Mouse (Mus musculus) heart, adult 2 months (tissue): ENCODE measurements around the gene Dbndd1.

Source experiments
- CTCF ChIP-seq: fragments of 200-600 bp; IDR thresholded peaks from 2 replicates; pipeline ENCODE4 v1.8.1; 2022; ENCODE audit warnings: antibody characterized with exemption, mild to moderate bottlenecking, moderate library complexity
- EP300 ChIP-seq: fragments of 200-500 bp; IDR thresholded peaks from 2 replicates; pipeline ENCODE4 v1.6.1; 2011; ENCODE audit warnings: low read depth, low read length, control low read depth; ENCODE audit not compliant: insufficient read depth
- POLR2A ChIP-seq: fragments of 200-500 bp; IDR thresholded peaks from 2 replicates; pipeline ENCODE4 v1.6.1; 2011; ENCODE audit warnings: mild to moderate bottlenecking, low read depth, low read length, control low read depth; ENCODE audit not compliant: insufficient read depth

DNA sequence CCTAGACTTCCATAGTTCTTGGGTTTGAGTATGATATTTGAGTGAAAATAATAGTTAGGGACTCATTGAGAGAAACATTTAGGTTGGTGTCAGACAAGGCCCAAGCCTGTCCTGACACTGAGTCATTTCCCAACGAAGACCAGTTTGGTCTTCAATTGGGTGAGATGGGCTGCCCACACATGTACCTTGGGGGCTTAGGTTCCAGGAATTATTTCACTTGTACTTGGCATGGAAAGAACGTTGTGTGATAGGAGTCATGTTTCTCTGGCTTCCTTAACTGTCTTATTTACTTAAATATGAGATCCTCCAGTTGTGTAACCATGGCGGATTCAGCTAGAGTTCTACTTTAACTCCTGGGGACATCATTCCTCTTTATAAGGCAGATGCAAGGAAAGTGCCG is 51.6 kb downstream of the Dbndd1 start:
- TF ChIP-seq POLR2A = no peak
- no peak for TF ChIP-seq CTCF
- TF ChIP-seq EP300 = no peak
